Mouse (Mus musculus) gastrocnemius, postnatal 10 days (tissue): ENCODE data around the gene Romo1. TPM values are rescaled to one million over a fixed set of nuclear protein-coding genes. Genes with fewer than 3 reads are reported as not detected.
"Not testable (repeated sequence)": the region's sequence is repeated elsewhere in the genome, so short reads cannot be mapped to it uniquely, and the experiment has no call there.

Experiments
- DNase-seq: peaks from one replicate; pipeline ENCODE4 v3.0.0; 2021; ENCODE audit warnings: mixed read lengths
- long read RNA-seq, 2 experiments: library from polyadenylated mRNA; stranded (forward); transcript quantifications; one replicate each; pipeline ENCODE4 v2.0.0; 2021
- total RNA-seq, 2 experiments: library from RNA; stranded (reverse); gene quantifications; 2 replicates each; pipeline ENCODE4 v1.2.3; 2021

Romo1 gene
- 100 to 1,000 TPM; 207 to 226 TPM for total RNA-seq
- long read RNA-seq, experiment 1, transcript Romo1-201 (3 exons, 569 nt) = major isoform, 57 of 79 reads
- long read RNA-seq, experiment 1, transcript Romo1-202 (2 exons, 550 nt) = minor isoform, 9 of 79 reads
- long read RNA-seq, experiment 1, partial matches to known transcripts = 12 of 79 reads
- long read RNA-seq, experiment 1, other reads (novel, unspliced or antisense) = 0 of 79 reads
- long read RNA-seq, experiment 2, transcript Romo1-202 (2 exons, 550 nt) = minor isoform, 10 of 75 reads
- long read RNA-seq, experiment 2, transcript Romo1-201 (3 exons, 569 nt) = major isoform, 51 of 75 reads
- long read RNA-seq, experiment 2, partial matches to known transcripts = 12 of 75 reads
- long read RNA-seq, experiment 2, other reads (novel, unspliced or antisense) = 0 of 75 reads

DNA sequence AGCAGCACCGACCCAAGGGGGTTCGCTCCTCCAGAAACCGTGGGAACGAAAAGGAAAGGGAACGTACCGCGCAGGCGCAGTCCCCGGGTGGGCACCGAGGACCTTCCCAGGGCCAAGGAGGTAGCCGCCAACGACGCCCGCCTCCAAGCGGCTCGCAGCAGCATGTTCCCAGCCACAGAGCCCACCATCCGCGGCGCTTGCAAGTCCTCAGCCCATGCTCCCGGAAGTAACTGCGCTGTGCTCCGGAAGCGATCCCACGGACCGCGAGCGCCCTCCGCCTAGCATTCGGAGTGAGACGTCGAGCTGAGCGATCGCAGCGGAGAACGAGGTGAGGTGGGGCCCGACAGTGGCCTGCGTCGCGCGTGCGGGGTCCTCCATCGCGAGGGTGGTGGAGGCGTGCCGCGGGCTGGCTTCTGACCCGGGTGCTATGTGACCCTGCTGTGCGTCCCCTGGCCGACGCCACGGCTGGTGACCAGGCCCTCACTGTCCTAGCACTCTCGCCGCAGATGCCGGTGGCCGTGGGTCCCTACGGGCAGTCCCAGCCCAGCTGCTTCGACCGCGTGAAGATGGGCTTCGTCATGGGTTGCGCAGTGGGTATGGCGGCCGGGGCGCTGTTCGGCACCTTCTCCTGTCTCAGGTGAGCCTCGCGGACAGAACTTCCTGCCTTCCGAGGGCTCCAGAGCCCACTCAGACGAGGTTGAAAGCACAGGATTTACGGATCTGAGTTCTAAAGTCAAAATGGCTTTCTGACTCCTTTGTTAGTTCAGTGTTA, at the start of gene Romo1, which contains the start of gene Nfs1:
Romo1 (plus strand) TSS at position 87 of the 772 bp plus-strand sequence.
Nfs1 (minus strand) TSS at position 234 of the 772 bp plus-strand sequence.
- peak; percentile 95 for DNase-seq

- DNase-seq = no peak
Observed at GRCm38 (mm10) chr2:156110627-156111357, 33.0 kb upstream of the Romo1 start.

- DNase-seq = peak; percentile 94
Observed at GRCm38 (mm10) chr2:156111358-156112079, 32.3 kb upstream of the Romo1 start, which contains the start of the genes Cpne1 and Rbm12. TSS of gene Cpne1 (minus strand) at chr2:156111965. TSS of gene Rbm12 (minus strand) at chr2:156111978.

GRCm38 (mm10) chr2:156112080-156112423, 31.8 kb upstream of the Romo1 start:
- not testable (repeated sequence) for DNase-seq

DNA sequence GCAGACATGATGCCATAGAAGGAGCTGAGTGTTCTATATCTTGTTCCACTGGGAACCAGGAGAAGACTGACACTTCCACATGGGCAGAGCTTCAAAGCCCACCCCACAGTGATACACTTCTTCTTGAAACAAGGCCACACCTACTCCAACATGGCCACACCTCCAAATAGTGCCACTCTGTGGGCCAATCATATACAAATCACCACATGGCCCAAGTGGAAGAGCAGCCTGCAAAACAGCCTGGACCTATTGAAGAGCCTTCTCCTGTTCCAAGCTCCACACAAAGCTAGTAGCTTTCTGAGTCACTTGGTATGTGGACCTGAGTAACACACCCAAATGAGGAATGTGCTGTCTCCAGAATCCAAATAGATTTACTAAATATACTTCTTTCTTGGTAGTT, 24.3 kb upstream of the Romo1 start:
- no peak for DNase-seq

- DNase-seq = no peak
Observed at GRCm38 (mm10) chr2:156123731-156124130, 20.1 kb upstream of the Romo1 start.

GRCm38 (mm10) chr2:156126992-156127391, 16.8 kb upstream of the Romo1 start, which contains the start of gene Gm28036:
TSS of gene Gm28036 (minus strand) at chr2:156127092.
- no peak for DNase-seq

GRCm38 (mm10) chr2:156134161-156134560, 9.7 kb upstream of the Romo1 start:
- DNase-seq = no peak

DNA sequence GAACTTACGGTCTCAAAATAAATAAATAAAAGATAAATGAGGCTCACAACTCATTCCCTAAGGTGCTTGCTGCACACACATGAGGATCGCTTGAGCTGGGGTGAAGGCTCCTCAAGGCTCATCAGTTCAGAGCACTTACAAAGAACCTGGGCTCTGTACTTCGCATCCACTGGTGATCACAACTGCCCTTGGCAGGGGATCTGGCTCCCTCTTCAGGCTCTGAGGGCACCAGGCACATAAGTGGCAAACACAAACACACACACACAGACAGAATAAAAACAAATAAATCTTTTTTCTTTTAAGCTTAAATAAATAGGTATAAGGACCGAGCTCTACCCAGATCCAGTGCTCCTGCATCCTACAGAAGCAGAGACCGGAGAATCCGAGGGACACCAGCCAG, 8.1 kb upstream of the Romo1 start:
- DNase-seq = no peak

DNA sequence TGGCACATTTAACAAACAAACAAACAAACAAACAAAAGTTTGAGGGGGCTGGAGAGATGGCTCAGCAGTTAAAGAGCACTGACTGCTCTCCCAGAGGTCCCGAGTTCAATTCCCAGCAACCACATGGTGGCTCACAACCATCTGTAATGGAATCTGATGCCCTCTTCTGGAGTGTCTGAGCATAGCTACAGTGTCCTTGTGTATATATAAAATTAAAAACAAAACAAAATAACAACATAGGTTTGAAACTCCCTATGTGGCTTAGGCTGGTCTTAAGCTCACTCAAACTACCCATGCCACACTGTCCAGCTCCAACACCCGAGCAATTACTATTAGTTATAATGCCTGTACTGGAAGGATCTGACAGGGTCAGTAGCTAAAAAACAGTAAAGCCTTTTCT, 1.0 kb upstream of the Romo1 start:
- DNase-seq = no peak

DNA sequence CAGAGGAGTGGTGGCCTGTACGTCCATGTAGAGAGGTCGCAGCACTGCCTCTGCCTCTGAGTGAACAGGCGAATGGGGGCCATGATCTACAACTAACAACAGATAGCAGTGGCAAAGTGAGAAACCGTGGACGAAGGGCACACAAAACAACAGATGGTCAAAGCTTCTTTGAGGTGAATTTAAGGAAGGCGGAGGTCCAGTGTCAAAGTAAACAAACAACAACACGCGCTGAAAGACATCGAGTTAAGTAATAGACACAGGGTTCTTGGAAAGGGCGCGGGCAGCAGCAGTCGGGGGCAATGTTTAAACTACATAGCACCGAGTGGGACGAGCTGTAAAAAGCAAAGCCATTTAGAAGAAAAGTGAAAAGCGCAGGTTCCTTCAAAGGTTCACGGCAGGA, 472 bp upstream of the Romo1 start:
- no peak for DNase-seq

DNA sequence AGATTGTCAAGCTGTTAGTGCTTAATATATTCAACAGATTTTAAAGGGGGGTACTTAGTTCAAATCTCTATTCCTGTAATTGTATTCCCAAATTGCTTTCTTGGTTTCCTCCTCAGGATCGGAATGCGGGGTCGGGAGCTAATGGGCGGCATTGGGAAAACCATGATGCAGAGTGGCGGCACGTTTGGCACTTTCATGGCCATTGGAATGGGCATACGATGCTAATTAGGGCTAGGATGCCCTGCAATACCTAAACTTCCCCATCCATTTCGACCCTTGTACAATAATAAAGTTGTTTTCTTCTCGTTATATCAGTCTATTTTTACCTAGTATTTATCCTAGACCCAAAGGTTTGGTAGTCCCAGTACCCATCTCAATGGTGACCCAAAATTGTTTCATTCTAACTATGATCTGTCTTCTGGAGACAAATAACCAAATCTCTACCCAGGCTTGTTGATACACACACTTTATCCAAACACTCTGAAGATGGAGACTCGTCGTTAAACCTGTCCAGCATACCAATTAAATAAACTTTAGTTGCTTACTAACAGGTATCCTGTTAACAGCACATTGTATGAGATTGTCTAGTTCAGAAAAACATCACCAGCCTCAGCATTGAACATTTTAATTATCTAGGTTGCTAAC, 1.8 kb downstream of the Romo1 start:
- no peak for DNase-seq

DNA sequence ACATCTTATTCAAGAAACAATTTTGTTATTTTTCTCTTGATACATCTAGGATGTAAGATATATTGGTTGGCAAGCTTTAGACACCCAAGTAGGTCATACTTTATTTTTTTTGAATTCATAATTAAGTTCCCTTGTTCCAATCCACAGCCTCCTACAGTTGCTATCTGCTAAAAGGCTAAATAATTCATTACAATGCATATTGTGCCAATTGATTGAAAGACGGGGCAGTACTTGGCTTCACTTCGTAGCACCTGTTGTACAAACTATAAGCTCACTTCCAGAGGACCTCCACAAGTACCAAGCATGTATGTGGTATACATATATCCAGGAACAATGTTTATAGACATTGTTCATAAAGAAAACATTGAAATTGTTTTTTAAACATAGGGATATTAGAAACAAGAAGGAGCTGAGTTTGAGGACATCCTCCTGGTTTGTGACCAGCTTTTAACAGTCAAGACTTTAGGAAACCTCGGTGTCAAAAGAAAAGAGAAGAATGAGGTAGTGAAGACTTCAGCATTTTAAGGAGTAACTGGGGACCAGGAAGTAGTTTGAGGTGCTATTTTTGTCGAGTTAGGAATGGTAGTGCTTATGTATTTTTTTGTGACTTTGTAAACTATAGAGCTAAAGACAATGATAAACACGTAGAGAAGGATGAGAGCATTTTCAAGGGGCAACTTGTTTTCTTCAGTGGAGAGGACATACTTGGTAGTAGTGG, 2.6 kb downstream of the Romo1 start:
- no peak for DNase-seq

GRCm38 (mm10) chr2:156147316-156147915, 3.6 kb downstream of the Romo1 start:
- DNase-seq = no peak

GRCm38 (mm10) chr2:156151538-156151937, 7.7 kb downstream of the Romo1 start:
- DNase-seq = no peak

- no peak for DNase-seq
Observed at GRCm38 (mm10) chr2:156165478-156165877, 21.6 kb downstream of the Romo1 start.

GRCm38 (mm10) chr2:156166557-156166956, 22.7 kb downstream of the Romo1 start:
- no peak for DNase-seq

DNA sequence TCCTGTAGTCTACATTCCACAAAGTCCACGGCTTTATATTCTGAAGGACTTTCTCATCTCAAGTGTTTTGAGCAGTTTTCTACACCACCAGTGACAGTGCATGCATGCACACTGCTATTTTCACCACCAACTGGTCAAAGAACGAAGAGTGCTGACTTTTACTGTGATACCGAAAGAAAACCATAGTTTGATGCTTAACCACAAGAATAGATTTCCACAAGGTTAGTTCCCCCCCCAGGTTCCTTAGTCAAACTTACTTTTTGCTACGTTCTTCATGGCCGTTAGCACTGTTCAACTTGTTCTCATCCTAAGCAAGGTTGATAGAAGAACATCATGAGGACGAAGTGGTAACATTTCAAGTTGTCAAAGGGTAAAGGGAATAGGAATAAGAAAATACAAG, 33.2 kb downstream of the Romo1 start:
- no peak for DNase-seq

DNA sequence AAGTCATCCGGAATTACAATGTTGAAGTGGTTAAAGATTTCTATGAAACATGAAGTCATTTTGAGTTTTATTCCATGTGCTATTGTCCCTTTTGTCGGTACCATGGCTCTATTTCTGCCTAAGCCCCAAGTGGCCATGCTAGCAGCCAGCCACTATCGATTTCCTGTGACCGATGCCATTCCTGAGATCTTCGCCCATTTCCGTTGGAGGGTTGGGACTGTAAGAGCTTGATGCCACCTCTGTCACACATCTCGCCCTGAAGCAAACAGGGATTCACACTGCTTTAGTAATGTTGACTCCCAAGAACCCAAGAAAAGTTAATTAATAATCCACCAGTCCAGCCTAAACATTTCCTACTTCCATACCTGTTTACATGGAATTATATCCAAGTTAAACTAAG, 33.8 kb downstream of the Romo1 start:
- no peak for DNase-seq
